Comparison of ENCODE assay signal across 31 mouse cellular contexts in genomic region chr6:49378328-49378727, GRCm38 (mm10). TPM values are rescaled to one million over a fixed set of nuclear protein-coding genes. Genes with fewer than 3 reads are reported as not detected.
DNase-seq lines count a peak whose midpoint lies in the region; ATAC-seq and TF ChIP-seq lines count a peak whose summit lies in the region.
"Had no signal": no experiment of that assay in that cellular context is flagged by ENCODE, and none has a peak within 500 bp of the region (broad histone marks: within the 10 kb centered on the region; RNA-seq: fewer than 3 reads in every experiment).

No protein-coding gene starts in this region.

- ATAC-seq in heart, embryonic 13.5 days (ENCODE audit: extremely low read depth, insufficient number of reproducible peaks, low FRiP score, low TSS enrichment): no peak
- ATAC-seq: forebrain, embryonic 16.5 days; intestine, postnatal 0 days; midbrain, embryonic 16.5 days had no signal

- H3K27me3 ChIP-seq in heart, embryonic 13.5 days (replicated peaks): no peaks in the 10 kb centered on the region
- H3K27me3 ChIP-seq: heart, embryonic 12.5 days; limb, embryonic 15.5 days; liver, embryonic 13.5 days; lung, embryonic 15.5 days; stomach, embryonic 15.5 days had no signal

- no peak overlapping the region for H3K4me3 ChIP-seq in heart, embryonic 13.5 days
- no peak overlapping the region for H3K4me3 ChIP-seq in layer of hippocampus, adult 2 months
- H3K4me3 ChIP-seq: forebrain, embryonic 10.5 days; heart, adult 2 months; heart, embryonic 12.5 days; limb, embryonic 15.5 days; liver, embryonic 13.5 days; lung, embryonic 15.5 days; stomach, embryonic 15.5 days had no signal

- no peaks in the 10 kb centered on the region for H3K9me3 ChIP-seq in heart, embryonic 13.5 days
- H3K9me3 ChIP-seq: forebrain, embryonic 10.5 days; heart, embryonic 12.5 days; limb, embryonic 15.5 days; liver, embryonic 13.5 days; lung, embryonic 15.5 days; stomach, embryonic 15.5 days had no signal

- DNase-seq in heart, adult 11 months: no peak
- peak; percentile 36 for DNase-seq in lung, postnatal 25 days (ENCODE audit: low spot score)
- DNase-seq in lung, postnatal 4 days: no peak
- peak; percentile 66 for DNase-seq in gonadal fat pad, adult 2 months (ENCODE audit: low read depth)
- DNase-seq in urinary bladder, postnatal 25 days (ENCODE audit: low spot score): peak; percentile 12
- no peak for DNase-seq in layer of hippocampus, adult 2 months (ENCODE audit: low spot score in 2 of 2)
- DNase-seq: adrenal gland, postnatal 25 days; cerebellum, adult 18-20 months; cerebellum, postnatal 10 days; gastrocnemius, postnatal 25 days; heart, adult 2 months; heart, postnatal 10 days; kidney, adult 9 months; kidney, postnatal 10 days; liver, embryonic 13.5 days; right cerebral cortex, postnatal 25 days; thymus, postnatal 14 days had no signal

- H3K36me3 ChIP-seq in heart, embryonic 13.5 days: peaks cover 10% of the 10 kb centered on the region; the same call in 1 of the 2 replicates
- H3K36me3 ChIP-seq: liver, embryonic 13.5 days; stomach, embryonic 15.5 days had no signal

- no peak overlapping the region for H3K27ac ChIP-seq in heart, embryonic 13.5 days (replicated peaks)
- no peak overlapping the region for H3K27ac ChIP-seq in layer of hippocampus, adult 2 months
- H3K27ac ChIP-seq: forebrain, embryonic 10.5 days; heart, adult 2 months; hindbrain, embryonic 14.5 days; limb, embryonic 15.5 days; liver, embryonic 13.5 days; lung, embryonic 15.5 days; stomach, embryonic 15.5 days had no signal

- H3K9ac ChIP-seq in heart, embryonic 13.5 days: peak overlapping the region; percentile 1; the same call in 1 of the 2 replicates
- H3K9ac ChIP-seq: heart, embryonic 12.5 days; hindbrain, embryonic 14.5 days; limb, embryonic 15.5 days; liver, embryonic 13.5 days; lung, embryonic 15.5 days; stomach, embryonic 15.5 days had no signal

- no peak for TF ChIP-seq CTCF in layer of hippocampus, adult 2 months (conservative IDR thresholded peaks at IDR 0.05)

- 0 out of 2 replicates have a peak overlapping the region, but pooled peaks have one; percentile 4 for H3K4me2 ChIP-seq in heart, embryonic 13.5 days
- H3K4me2 ChIP-seq: heart, embryonic 12.5 days; hindbrain, embryonic 14.5 days; limb, embryonic 15.5 days; liver, embryonic 13.5 days; lung, embryonic 15.5 days; midbrain, embryonic 11.5 days; stomach, embryonic 15.5 days had no signal

- 0 out of 2 replicates have a peak, but pooled peaks cover 4% of the 10 kb centered on the region for H3K4me1 ChIP-seq in heart, embryonic 13.5 days
- H3K4me1 ChIP-seq: limb, embryonic 15.5 days; lung, embryonic 15.5 days; stomach, embryonic 15.5 days had no signal

- 47% methylated on average over 12 of the region's 12 CpGs for WGBS in heart, embryonic 13.5 days

RNA-seq across cellular contexts. Expression of gene Fam221a, which starts 10.8 kb away (rescaled TPM):
- polyA plus RNA-seq in heart, embryonic 13.5 days (2015; fragmentation: Nextera tagmentation; extraction: Ambion mirVana): 3.5 and 4.1 TPM in 2 replicates
- polyA plus RNA-seq in gonadal fat pad, adult 2 months (2012; rRNA removed): 4.9 and 5.5 TPM in 2 replicates
- total RNA-seq in layer of hippocampus, adult 2 months (2021): 1 to 10 TPM in 1 of 2 experiments, under 1 TPM in 1; 0.91 to 1.0 TPM

RNA-seq across cellular contexts. Expression of gene Stk31, which starts 17.1 kb away (rescaled TPM):
- polyA plus RNA-seq in heart, embryonic 13.5 days (2015; fragmentation: Nextera tagmentation; extraction: Ambion mirVana): 0.05 and 0.10 TPM in 2 replicates
- polyA plus RNA-seq in gonadal fat pad, adult 2 months (2012; rRNA removed): not detected in 2 replicates
- total RNA-seq in layer of hippocampus, adult 2 months (2021): 1 to 10 TPM; 1.1 to 1.2 TPM
- total RNA-seq: hematopoietic stem cell, adult 5-6 weeks; megakaryocyte, adult 5-6 weeks had no signal
- polyA plus RNA-seq: forebrain, embryonic 16.5 days; intestine, postnatal 0 days; liver, embryonic 13.5 days; lung, embryonic 15.5 days; neural tube, embryonic 11.5 days; stomach, embryonic 15.5 days had no signal

RNA-seq across cellular contexts. Expression of gene Ccdc126, which starts 59.3 kb away (rescaled TPM):
- 8.0 and 8.3 TPM in 2 replicates for polyA plus RNA-seq in heart, embryonic 13.5 days (2015; fragmentation: Nextera tagmentation; extraction: Ambion mirVana)
- 4.3 and 4.7 TPM in 2 replicates for polyA plus RNA-seq in gonadal fat pad, adult 2 months (2012; rRNA removed)
- 1 to 10 TPM; 9.3 to 9.9 TPM for total RNA-seq in layer of hippocampus, adult 2 months (2021)

Comparison
In these comparisons a context has a peak if more than half of its experiments do, and no peak if none do; other contexts are left out.
1. DNase-seq: peak in lung, postnatal 25 days (single experiment), gonadal fat pad, adult 2 months (single experiment) and urinary bladder, postnatal 25 days (single experiment); none in heart, adult 11 months (single experiment), lung, postnatal 4 days (0 of 2) and layer of hippocampus, adult 2 months (0 of 2).